Mouse (Mus musculus) liver, adult 2 months (tissue): ENCODE results near the gene Pik3r2. TPM values are rescaled to one million over a fixed set of nuclear protein-coding genes. Genes with fewer than 3 reads are reported as not detected.
"Not testable (repeated sequence)": the region's sequence is repeated elsewhere in the genome, so short reads cannot be mapped to it uniquely, and the experiment has no call there.

ENCODE experiments used
- DNase-seq: peaks from one replicate; pipeline ENCODE4 v3.0.0-alpha.2; 2011; ENCODE audit warnings: low read depth, low spot score; ENCODE audit errors: extremely low read depth
- H3K27ac ChIP-seq: fragments of 200-500 bp; replicated peaks from 2 replicates; pipeline ENCODE4 v1.5.1; 2012; ENCODE audit warnings: low read depth, mild to moderate bottlenecking, control low read depth, inconsistent platforms, low read length; ENCODE audit not compliant: insufficient read depth
- H3K27me3 ChIP-seq: fragments of 200-500 bp; 2 replicates; pipeline ENCODE4 v1.6.1; 2012; ENCODE audit warnings: mild to moderate bottlenecking, moderate library complexity, low read length, inconsistent platforms; ENCODE audit not compliant: control insufficient read depth, insufficient read depth
- H3K36me3 ChIP-seq: fragments of 200-500 bp; 2 replicates; pipeline ENCODE4 v1.6.1; 2012; ENCODE audit warnings: low read length, inconsistent platforms; ENCODE audit not compliant: control insufficient read depth, insufficient read depth
- H3K4me1 ChIP-seq: fragments of 200-500 bp; 2 replicates; pipeline ENCODE4 v1.6.1; 2011; ENCODE audit warnings: low read length; ENCODE audit not compliant: control insufficient read depth, insufficient read depth
- H3K4me3 ChIP-seq: fragments of 200-500 bp; 2 replicates; pipeline ENCODE4 v1.5.1; 2011; ENCODE audit warnings: low read depth, mild to moderate bottlenecking, control low read depth, low read length, moderate library complexity; ENCODE audit not compliant: insufficient read depth
- H3K79me2 ChIP-seq: fragments of 200-500 bp; 2 replicates; pipeline ENCODE4 v1.6.1; 2012; ENCODE audit warnings: inconsistent platforms, mild to moderate bottlenecking, low read length, moderate library complexity; ENCODE audit not compliant: control insufficient read depth, insufficient read depth
- H3K9ac ChIP-seq: fragments of 200-500 bp; 2 replicates; pipeline ENCODE4 v1.6.1; 2012; ENCODE audit warnings: low read depth, mild to moderate bottlenecking, control low read depth, inconsistent platforms, low read length
- CTCF ChIP-seq: fragments of 200-500 bp; IDR thresholded peaks from 2 replicates; pipeline ENCODE4 v1.5.1; 2011; ENCODE audit warnings: low read depth, low read length, control low read depth
- POLR2A ChIP-seq: fragments of 200-500 bp; IDR thresholded peaks from 2 replicates; pipeline ENCODE4 v1.6.1; 2011; ENCODE audit warnings: low read length, control low read depth; ENCODE audit not compliant: insufficient read depth; ENCODE audit errors: extremely low read depth
- WGBS: fragments of 180-500 bp; shearing (Covaris S2); methylation state at CpG from one replicate; pipeline ENCODE4 v1.1.7; 2018; 5-methylcytosine and 5-hydroxymethylcytosine counted together
- polyA plus RNA-seq: library from polyadenylated mRNA; depleted of rRNA; stranded (reverse); fragments of >200 nt; gene quantifications from 2 replicates; pipeline ENCODE4 v1.2.3, GENCODE M21; 2012; rRNA removed
- total RNA-seq: library from RNA; depleted of rRNA; stranded (reverse); fragments of >200 nt; gene quantifications from 2 replicates; pipeline ENCODE4 v1.2.3, GENCODE M21; 2014; rRNA removed

Gene Pik3r2
- total RNA-seq (7.7 and 10.9 TPM in 2 replicates), polyA plus RNA-seq (38.2 and 53.9 TPM in 2 replicates)

GRCm38 (mm10) chr8:70776496-70777444, at the start of gene Pik3r2:
Gene Pik3r2, minus strand, starts transcription at chr8:70776713.
- peak within 1 kb of the TSS; percentile 81 for H3K4me3 ChIP-seq
- WGBS, result under 1% methylated on average over 91 of the region's 94 CpGs
- H3K9ac ChIP-seq, result peak within 1 kb of the TSS; percentile 89
- H3K79me2 ChIP-seq, result peaks cover 5% of the 10 kb centered on the region; the same call in 1 of the 2 replicates
- H3K27me3 ChIP-seq, result no peaks in the 10 kb centered on the region
- TF ChIP-seq POLR2A, result peak; percentile 50
- TF ChIP-seq CTCF, result no peak; the same call in 1 of the 2 replicates
- H3K27ac ChIP-seq, result peak within 1 kb of the TSS; percentile 94
- H3K4me1 ChIP-seq, result peaks cover 16% of the 10 kb centered on the region
- H3K36me3 ChIP-seq, result peaks cover 2% of the 10 kb centered on the region; the same call in 1 of the 2 replicates
- peak; percentile 88 for DNase-seq

GRCm38 (mm10) chr8:70825816-70826215, 49.3 kb upstream of the Pik3r2 start:
- WGBS, result 87% methylated on average over 8 of the region's 8 CpGs
- Histone ChIP-seq H3K4me1 (peaks cover 2% of the 10 kb centered on the region; the same call in 1 of the 2 replicates), H3K79me2 (no peaks in the 10 kb centered on the region)

GRCm38 (mm10) chr8:70823802-70824201, 47.3 kb upstream of the Pik3r2 start:
- TF ChIP-seq CTCF, result no peak
- no peak for TF ChIP-seq POLR2A
- Histone ChIP-seq H3K36me3 (no peaks in the 10 kb centered on the region), H3K27ac (peak overlapping the region; percentile 41), H3K4me3 (no peak overlapping the region), H3K4me1 (peaks cover 2% of the 10 kb centered on the region; the same call in 1 of the 2 replicates), H3K79me2 (no peaks in the 10 kb centered on the region), H3K27me3 (no peaks in the 10 kb centered on the region), H3K9ac (peak overlapping the region; percentile 50; the same call in 1 of the 2 replicates)
- WGBS, result 62% methylated on average over 7 of the region's 7 CpGs
- peak; percentile 86 for DNase-seq

More at GRCm38 (mm10) chr8:70825816-70826215, 49.3 kb upstream of the Pik3r2 start:
- TF ChIP-seq CTCF (no peak), POLR2A (no peak)
- DNase-seq, result peak; percentile 75
- no peak overlapping the region for H3K27ac ChIP-seq
- no peaks in the 10 kb centered on the region for H3K27me3 ChIP-seq
- no peak overlapping the region for H3K4me3 ChIP-seq
- H3K36me3 ChIP-seq, result no peaks in the 10 kb centered on the region
- no peak overlapping the region for H3K9ac ChIP-seq

DNA sequence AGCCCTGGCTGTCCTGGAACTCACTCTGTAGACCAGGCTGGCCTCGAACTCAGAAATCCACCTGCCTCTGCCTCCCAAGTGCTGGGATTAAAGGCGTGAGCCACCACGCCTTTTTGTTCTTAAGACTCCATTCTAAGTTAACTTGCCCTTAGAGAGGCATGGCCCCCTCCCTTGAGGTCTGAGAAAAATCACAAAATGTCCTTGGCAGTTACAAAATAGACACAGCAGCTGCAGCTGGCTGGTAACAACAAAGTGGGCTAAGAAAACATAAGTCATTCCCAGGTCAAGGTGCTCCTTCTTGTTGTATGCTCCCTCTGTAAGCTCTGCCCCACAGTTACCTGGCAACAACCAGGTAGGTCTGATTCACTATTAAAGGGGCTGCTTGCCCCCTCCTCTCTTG, 46.1 kb upstream of the Pik3r2 start:
- not testable (repeated sequence) for H3K9ac ChIP-seq, H3K27ac ChIP-seq
- 95% methylated on average over 3 of the region's 3 CpGs for WGBS

DNA sequence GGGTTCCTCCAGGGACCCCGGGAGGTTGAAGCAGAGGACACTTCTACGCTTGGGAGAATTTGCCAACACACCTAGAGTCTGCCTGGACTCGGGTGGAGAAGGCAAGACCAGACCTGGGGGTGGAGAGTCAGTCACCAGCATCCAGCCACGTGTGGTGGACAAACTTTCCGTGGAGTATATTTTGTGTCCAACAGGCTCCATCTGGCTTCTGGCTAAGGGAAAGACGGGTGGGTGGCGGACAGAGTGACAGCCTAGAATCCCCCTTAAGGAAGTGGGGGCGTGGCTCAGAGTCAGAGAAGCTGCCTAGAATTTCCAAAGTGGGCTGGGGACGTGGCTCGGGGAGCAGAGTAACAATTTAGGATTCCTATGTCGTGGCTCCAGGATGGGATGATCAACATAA, 45.5 kb upstream of the Pik3r2 start:
- Histone ChIP-seq H3K4me3 (no peak overlapping the region), H3K36me3 (no peaks in the 10 kb centered on the region), H3K79me2 (no peaks in the 10 kb centered on the region), H3K27me3 (no peaks in the 10 kb centered on the region), H3K4me1 (peaks cover 3% of the 10 kb centered on the region; the same call in 1 of the 2 replicates), H3K27ac (no peak overlapping the region), H3K9ac (no peak overlapping the region)
- TF ChIP-seq POLR2A, result no peak
- TF ChIP-seq CTCF, result no peak
- 52% methylated on average over 11 of the region's 11 CpGs for WGBS
- DNase-seq, result no peak

More for the DNA sequence above, 46.1 kb upstream of the Pik3r2 start:
- not testable (repeated sequence) for DNase-seq, H3K79me2 ChIP-seq, H3K27me3 ChIP-seq, H3K36me3 ChIP-seq, H3K4me3 ChIP-seq, H3K4me1 ChIP-seq

DNA sequence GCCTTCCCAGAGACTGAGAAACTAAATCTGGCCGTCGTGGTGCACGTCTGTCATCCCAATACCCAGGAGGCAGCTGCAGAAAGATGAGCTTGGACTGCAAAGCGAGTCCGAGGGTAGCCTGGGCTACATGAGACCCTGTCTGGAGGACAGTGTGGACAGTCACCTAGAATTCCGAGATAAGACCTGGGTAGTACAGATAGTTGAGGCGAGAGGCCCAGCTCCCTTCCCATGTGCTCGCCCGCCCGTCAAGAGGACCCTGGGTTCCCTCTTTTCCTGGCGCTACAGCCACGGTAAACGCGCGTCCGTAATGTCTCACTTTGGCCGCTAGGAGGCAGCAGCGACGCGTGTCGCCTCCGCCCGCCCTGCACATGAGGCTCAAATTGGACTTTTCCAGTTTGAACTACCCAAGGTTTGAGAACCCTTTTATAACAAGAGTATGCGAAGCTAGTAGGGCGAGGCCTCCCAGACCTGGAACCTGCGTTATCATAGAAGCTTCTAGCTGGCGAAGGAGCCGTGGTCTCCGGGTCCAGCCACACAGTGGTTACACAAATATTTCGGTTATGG, 45.0 kb upstream of the Pik3r2 start:
- H3K36me3 ChIP-seq, result no peaks in the 10 kb centered on the region
- H3K79me2 ChIP-seq, result no peaks in the 10 kb centered on the region
- H3K9ac ChIP-seq, result no peak overlapping the region
- H3K27me3 ChIP-seq, result no peaks in the 10 kb centered on the region
- TF ChIP-seq POLR2A, result no peak
- TF ChIP-seq CTCF, result peak; percentile 97
- DNase-seq, result no peak
- no peak overlapping the region for H3K27ac ChIP-seq
- H3K4me3 ChIP-seq, result no peak overlapping the region
- WGBS, result 17% methylated on average over 30 of the region's 30 CpGs
- H3K4me1 ChIP-seq, result peaks cover 4% of the 10 kb centered on the region; the same call in 1 of the 2 replicates
